Mouse (Mus musculus): ENCODE results near the gene 4930455H04Rik. TPM values are rescaled to one million over a fixed set of nuclear protein-coding genes. Genes with fewer than 3 reads are reported as not detected.

4930455H04Rik gene
- total RNA-seq, 2 experiments from 2014 or later = not detected

- no peak for DNase-seq (ENCODE audit: low spot score in 2 of 2)
These were observed 57.4 kb downstream of the 4930455H04Rik start for GRCm38 (mm10) chr3:117025421-117025820.

Other genes starting within 250 kb of the 4930455H04Rik start
- 10 to 100 TPM; 23.4 to 25.7 TPM for gene Agl, start 160.1 kb upstream of the 4930455H04Rik start, total RNA-seq (2021)
- under 1 TPM; 0.26 to 0.77 TPM for gene Frrs1, start 108.8 kb upstream of the 4930455H04Rik start, total RNA-seq (2021)
- gene Palmd, start 720 bp downstream of the 4930455H04Rik start, total RNA-seq (2021) = 10 to 100 TPM; 18.6 to 19.0 TPM

Measured in left cerebral cortex, adult 18-20 months (tissue).